Mouse (Mus musculus) gastrocnemius, adult 8-10 months (tissue): ENCODE measurements around the gene Klhdc10. TPM values are rescaled to one million over a fixed set of nuclear protein-coding genes. Genes with fewer than 3 reads are reported as not detected.

Experiments
- DNase-seq, 2 experiments: peaks; one replicate each; pipeline ENCODE4 v3.0.0; 2022; ENCODE audit warnings: low spot score in 2 of 2
- total RNA-seq, 4 experiments: library from RNA; stranded (reverse); gene quantifications; 2 replicates each; pipeline ENCODE4 v1.2.4; 2022

Klhdc10 gene
- total RNA-seq, 4 experiments from 2014 or later: 35.6 to 46.1 (median 40.0) TPM

DNA sequence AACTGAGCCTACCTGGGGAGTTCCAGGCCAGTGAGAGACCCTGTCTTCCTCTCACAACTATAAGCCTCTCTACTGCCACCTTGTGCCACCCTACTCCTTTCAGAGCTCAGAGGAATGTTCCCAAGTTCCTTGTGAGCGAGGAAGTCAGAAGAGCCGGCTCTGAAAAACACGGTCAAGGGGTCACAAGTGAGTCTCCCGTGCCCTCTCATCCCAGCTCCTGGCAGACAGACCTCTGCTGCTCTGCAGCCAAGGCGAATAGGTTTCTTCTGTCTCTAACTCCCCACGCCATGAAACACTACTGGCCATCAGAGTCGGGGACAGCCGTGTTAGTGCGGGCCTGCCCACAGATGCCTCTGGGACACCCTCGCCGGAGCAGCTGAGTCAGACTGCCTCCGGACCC lies 67.0 kb downstream of the Klhdc10 start:
- DNase-seq: peak; percentile 23 to 24

DNA sequence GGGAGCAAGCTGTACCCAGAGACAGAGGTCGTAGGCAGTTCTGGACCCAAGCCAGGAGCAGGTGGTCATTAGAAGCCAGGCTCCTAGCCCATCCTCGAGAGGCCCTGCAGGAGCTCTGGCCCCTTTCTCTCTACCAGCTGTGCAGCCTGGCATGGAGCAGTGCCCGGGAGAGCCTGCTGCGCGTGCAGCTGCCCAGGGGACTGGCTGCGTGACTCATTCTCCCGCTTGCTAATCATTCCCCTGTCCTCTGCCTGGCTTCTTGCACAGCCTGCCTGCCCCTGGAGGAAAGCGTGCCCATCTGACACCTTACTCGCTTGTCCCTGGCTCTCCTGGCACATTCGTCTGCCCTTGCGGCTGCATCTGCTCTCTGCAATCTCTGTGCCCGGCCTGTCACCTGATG lies 67.7 kb downstream of the Klhdc10 start:
- DNase-seq: peak; percentile 41 to 65

DNA sequence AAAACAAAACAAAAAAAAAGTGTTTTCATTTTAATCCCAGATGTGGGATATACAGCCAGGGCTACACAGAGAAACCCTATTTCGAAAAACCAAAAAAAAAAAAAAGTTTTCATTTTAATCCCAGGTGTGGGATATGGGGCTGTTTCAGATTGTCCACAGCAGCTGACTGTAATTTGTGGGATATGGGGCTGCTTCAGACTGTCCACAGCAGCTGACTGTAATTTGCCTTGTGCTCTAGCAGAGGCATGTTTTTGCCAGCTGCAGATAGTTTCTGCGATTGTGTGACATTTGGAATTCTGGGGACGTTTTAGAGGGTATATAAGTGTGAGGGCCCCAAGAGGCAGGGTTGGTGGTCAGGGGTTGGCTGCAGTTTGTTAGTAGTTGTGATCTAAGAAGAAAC lies 70.0 kb downstream of the Klhdc10 start:
- no peak for DNase-seq

DNA sequence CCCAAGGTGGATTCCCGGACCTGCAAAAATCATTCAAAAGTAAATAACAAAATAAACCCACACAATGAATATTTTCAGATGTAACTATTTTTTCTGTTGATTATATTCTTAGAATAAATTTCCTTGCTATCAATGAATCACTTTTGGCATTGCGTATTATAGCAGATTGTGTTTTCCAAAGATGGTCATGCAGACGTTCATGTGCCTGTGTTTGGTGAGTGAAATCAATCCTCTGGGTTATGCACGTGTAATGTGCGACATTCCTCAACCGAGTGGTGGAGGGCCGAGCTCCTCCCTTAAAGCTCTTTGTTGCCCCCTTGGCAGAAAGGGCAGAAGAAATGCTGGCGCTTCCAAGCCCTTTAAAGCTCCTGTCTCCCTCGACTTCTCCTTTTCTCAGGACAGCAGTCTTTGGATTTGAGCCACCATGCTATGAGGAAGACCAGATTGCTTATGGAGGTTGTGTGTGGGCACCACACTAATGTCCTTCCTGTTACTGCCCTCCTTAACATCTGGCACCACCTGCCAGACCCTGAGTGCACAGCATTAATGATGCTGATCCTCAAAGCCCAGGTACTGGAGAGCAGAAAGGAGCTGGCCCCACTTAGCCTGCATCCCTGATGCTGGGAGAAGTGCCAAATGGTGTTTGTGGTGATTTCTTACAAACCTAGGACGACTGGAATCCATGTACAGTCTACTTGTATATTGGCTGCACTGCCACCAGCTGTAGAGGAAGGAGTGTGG lies 74.5 kb downstream of the Klhdc10 start:
- DNase-seq: no peak

DNA sequence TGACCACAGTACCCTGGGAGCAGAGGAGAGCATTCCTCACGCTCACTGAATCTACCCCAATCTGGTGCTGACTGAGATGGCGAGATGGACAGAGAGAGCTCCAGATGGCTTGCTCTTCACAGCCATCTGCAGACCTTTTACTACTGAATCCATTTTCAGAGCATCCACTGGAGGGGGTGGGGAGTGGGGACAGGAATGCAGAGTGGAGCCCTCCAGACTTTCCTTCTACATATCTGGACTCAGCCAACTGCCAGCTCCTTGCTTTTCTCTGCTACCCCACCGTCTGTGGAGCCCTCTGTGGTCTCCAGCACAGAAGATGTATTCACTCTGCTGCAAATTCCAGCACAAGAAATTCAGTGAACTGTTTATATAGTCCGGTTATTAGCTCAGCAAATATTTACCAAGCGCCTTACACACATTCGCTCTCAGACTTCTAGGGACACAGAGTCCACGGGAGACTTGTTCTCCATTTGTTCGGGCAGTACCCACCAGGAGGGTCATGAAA lies 75.6 kb downstream of the Klhdc10 start:
- DNase-seq: no peak

DNA sequence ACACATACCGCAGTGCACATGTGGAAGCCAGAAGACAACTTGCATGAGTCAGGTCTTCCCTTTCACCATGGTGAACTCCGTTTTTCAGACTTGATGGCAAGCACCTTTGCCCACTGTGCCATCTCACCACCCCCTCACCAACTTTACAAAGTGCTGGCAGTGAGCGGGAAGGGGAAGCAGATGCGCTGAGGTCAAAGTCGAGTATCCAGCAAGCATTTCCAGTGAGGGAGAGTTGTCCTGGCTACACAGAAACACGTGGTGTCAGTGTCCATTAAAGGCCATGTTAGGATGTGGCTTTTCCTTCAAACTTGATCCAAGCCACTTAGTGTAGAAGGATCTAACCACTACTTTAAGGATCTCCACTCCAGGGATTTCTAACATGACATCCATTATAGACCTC lies 76.1 kb downstream of the Klhdc10 start:
- DNase-seq: no peak

DNA sequence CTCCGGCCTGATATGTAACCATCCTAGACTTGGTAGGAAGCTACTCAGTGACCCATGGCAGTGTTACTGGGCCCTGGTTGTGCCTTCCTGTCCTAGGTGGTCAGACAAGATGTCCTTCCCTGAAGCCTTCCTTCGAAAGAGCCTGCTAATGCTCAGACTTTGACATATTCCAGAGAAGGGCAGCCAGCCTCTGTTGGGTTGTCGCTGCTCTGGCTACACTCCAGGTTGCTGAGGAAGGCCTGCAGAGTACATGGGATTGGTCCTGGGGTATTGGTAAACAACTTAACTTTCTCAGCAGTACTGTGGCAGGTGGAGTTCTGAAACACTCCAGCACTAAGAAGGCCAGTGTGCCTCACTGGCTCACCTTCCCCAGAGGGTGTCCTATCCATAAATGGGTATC lies 77.8 kb downstream of the Klhdc10 start:
- no peak for DNase-seq

DNA sequence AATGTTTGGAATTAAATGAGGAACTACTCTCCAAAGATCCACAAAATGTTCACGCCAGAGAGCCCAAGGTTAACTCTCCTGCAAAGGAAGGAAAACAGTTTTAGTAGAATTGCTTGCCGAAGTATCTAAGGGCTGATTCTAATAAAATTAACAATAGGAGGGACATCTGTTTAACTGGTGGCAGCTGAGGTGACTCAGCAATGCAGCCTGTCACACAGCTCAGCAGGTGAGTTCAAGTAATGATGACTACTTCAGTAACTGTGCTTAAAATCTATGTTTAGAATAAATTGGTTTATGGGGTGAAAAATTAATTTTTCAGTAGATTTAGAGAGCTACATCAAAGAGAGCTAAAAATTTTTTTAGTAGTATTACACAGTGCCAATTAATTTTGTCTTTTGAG lies 81.2 kb downstream of the Klhdc10 start:
- DNase-seq: no peak

DNA sequence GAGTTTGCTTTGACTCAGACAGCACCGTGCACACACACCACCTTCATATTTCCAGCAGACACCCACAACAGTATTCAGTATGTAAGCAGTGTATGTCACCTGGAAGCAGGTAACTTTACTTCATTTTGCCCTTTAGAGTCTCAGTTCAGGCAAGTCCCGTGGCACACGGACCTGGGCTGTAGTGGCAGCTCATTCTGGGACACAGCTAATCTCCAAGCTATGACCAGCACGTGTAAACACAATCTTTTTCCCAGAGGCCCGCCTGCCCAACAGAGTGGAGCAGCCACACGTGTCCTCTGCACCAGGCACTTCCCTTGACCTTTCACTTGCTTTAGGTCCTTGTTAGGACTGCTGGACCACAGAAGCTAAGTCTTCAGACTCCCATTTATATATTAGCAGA lies 84.8 kb downstream of the Klhdc10 start:
- DNase-seq: no peak

DNA sequence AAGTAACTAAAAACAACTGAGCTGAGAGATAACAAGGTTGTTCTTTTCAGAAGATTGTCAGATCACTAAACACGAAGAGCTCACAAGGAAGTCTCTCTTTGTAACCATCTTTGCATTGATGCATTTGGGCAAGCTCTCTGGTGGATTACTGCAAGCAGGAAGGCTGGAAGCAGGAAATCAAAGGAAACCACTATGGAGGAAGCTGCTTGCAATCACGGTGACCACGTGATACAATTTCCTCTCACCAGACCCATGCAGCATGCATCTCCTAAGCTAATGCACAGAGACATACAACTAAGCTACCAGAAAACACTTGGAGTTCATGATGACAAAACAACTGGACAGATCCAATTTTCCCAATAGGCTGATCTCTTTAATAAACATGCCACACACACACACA lies 97.4 kb downstream of the Klhdc10 start:
- no peak for DNase-seq

Other genes with a start within 250 kb of the Klhdc10 start
- 10 to 100 TPM; 47.9 to 63.1 (median 52.5) TPM for gene Ube2h, start 97.3 kb upstream of the Klhdc10 start, total RNA-seq
- 10 to 100 TPM; 17.6 to 20.2 (median 19.3) TPM for gene Zc3hc1, start 10.8 kb upstream of the Klhdc10 start, total RNA-seq
- 10 to 100 TPM in 3 of 4 experiments, 1 to 10 TPM in 1; 9.2 to 12.5 (median 10.6) TPM for gene Tmem209, start 107.9 kb downstream of the Klhdc10 start, total RNA-seq
- under 1 TPM in 1 of 4 experiments, not detected in 3; 0.36 TPM for gene Ssmem1, start 108.0 kb downstream of the Klhdc10 start, total RNA-seq
- gene Cpa2, start 139.7 kb downstream of the Klhdc10 start, total RNA-seq: under 1 TPM in 1 of 4 experiments, not detected in 3; 0.21 TPM
- not detected for gene Cpa4, start 166.5 kb downstream of the Klhdc10 start, total RNA-seq
- not detected for gene Cpa5, start 209.1 kb downstream of the Klhdc10 start, total RNA-seq
- not detected for gene Cpa1, start 237.3 kb downstream of the Klhdc10 start, total RNA-seq